Mouse (Mus musculus) olfactory bulb, adult 2 months (tissue): Measurements from ENCODE around the gene Prkcd. TPM values are rescaled to one million over a fixed set of nuclear protein-coding genes. Genes with fewer than 3 reads are reported as not detected.

Experiments used
- H3K27ac ChIP-seq: fragments of 200-500 bp; 2 replicates; pipeline ENCODE4 v1.5.1; 2012; ENCODE audit warnings: low read depth, low read length; ENCODE audit not compliant: insufficient read depth
- H3K4me1 ChIP-seq: fragments of 200-500 bp; 2 replicates; pipeline ENCODE4 v1.6.1; 2012; ENCODE audit warnings: low read length; ENCODE audit not compliant: control insufficient read depth, insufficient read depth
- H3K4me3 ChIP-seq: fragments of 200-500 bp; 2 replicates; pipeline ENCODE4 v1.5.1; 2012; ENCODE audit warnings: mild to moderate bottlenecking, low read depth, low read length, moderate library complexity; ENCODE audit not compliant: insufficient read depth
- CTCF ChIP-seq: fragments of 200-500 bp; IDR thresholded peaks from 2 replicates; pipeline ENCODE4 v1.5.1; 2012; ENCODE audit warnings: low read depth, mild to moderate bottlenecking, low read length, moderate library complexity; ENCODE audit not compliant: insufficient read depth
- POLR2A ChIP-seq: fragments of 200-500 bp; IDR thresholded peaks from 2 replicates; pipeline ENCODE4 v1.6.1; 2012; ENCODE audit warnings: mild to moderate bottlenecking, low read depth, low read length, moderate library complexity; ENCODE audit not compliant: insufficient read depth
- WGBS: fragments of 180-500 bp; shearing (Covaris S2); methylation state at CpG from one replicate; pipeline ENCODE4 v1.1.7; 2018; 5-methylcytosine and 5-hydroxymethylcytosine counted together
- polyA plus RNA-seq: library from polyadenylated mRNA; stranded (reverse); fragments of >200 nt; gene quantifications from 2 replicates; pipeline ENCODE4 v1.2.4, GENCODE M21; 2012; ENCODE audit warnings: low replicate concordance; ENCODE audit not compliant: missing spikeins, insufficient read depth, insufficient read length

The Prkcd gene
- polyA plus RNA-seq, 1 experiment, result 164 TPM

- WGBS, result 89% methylated on average over 2 of the region's 2 CpGs
- Histone ChIP-seq H3K4me1 (peaks cover 5% of the 10 kb centered on the region), H3K4me3 (no peak overlapping the region), H3K27ac (no peak overlapping the region)
- TF ChIP-seq CTCF (no peak), POLR2A (no peak)
Measured at GRCm38 (mm10) chr14:30616751-30617150, 9.3 kb downstream of the Prkcd start.

DNA sequence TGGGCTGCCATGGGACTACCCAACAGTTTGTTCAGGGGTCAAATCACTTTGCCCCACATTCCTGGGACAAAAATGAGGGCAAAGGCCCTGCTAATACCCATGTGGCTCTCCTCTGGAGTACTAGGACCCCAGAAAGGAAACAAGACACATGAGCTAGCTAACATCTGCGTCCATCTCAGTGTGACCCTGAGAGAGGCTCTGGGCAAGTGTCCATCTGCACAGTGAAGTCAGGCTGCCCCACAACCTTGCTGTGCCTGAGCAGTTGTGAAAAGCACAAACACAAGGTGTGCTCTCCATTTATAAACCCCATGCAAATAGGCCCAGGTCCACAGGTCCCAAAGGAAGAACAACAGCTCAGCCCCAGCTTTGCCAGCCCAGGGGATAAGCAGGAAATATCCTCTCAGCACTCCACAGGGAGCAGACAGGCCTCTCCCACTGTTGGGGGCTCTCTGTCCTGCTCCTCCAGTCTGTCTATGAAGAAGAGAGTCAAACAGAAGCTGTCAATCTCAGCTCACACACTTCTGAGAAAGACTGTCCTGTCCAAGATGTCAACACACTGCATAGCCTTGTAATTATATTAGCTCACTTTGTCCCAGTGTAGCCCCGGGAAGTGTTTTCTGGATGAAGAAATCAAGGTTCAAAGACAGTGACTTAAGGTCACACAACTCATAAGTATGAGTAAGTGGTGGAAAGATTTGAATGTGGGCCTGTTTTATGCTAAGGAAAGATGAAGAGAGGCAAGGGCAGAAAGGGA, 12.9 kb downstream of the Prkcd start:
- Histone ChIP-seq H3K4me3 (no peak overlapping the region), H3K27ac (no peak overlapping the region), H3K4me1 (no peaks in the 10 kb centered on the region; the same call in 1 of the 2 replicates)
- 89% methylated on average over 2 of the region's 2 CpGs for WGBS
- TF ChIP-seq POLR2A (no peak), CTCF (no peak)

GRCm38 (mm10) chr14:30612523-30612922, 13.5 kb downstream of the Prkcd start:
- no peak overlapping the region for H3K27ac ChIP-seq
- no peaks in the 10 kb centered on the region; the same call in 1 of the 2 replicates for H3K4me1 ChIP-seq
- WGBS, result 31% methylated on average over 7 of the region's 7 CpGs
- H3K4me3 ChIP-seq, result no peak overlapping the region
- peak; percentile 40; the same call in 1 of the 2 replicates for TF ChIP-seq CTCF
- TF ChIP-seq POLR2A, result no peak

- WGBS, result 89% methylated on average over 3 of the region's 3 CpGs
- Histone ChIP-seq H3K27ac (no peak overlapping the region), H3K4me1 (no peaks in the 10 kb centered on the region; the same call in none of the 2 replicates), H3K4me3 (no peak overlapping the region)
- TF ChIP-seq POLR2A (no peak), CTCF (no peak)
Measured at GRCm38 (mm10) chr14:30610940-30611339, 15.1 kb downstream of the Prkcd start.

- Histone ChIP-seq H3K4me1 (no peaks in the 10 kb centered on the region; the same call in none of the 2 replicates), H3K27ac (no peak overlapping the region), H3K4me3 (no peak overlapping the region)
- TF ChIP-seq POLR2A (no peak), CTCF (no peak)
- WGBS, result 90% methylated on average over 2 of the region's 2 CpGs
Measured at GRCm38 (mm10) chr14:30610304-30610703, 15.7 kb downstream of the Prkcd start.

DNA sequence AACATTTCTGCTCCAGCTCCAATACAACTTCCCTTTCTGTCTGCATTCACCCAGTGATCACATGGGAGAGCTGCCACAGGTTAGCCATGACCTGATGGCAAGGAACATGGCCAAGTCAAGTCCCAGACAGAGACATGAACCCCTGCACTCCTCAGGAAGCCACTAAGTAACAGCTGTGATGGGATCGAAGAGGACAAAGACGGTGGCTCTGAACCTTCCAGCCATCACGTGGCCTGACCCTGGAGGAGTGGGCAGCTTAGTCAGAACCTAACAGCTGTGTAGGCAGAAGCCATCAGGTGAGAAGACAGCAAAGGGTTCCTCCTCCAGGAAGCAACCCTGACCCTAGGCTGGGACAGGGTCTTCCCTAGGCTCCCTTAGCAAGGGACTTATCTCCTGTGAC, 16.5 kb downstream of the Prkcd start:
- WGBS, result 100% methylated on average over 3 of the region's 3 CpGs
- H3K4me1 ChIP-seq, result no peaks in the 10 kb centered on the region; the same call in none of the 2 replicates
- no peak overlapping the region for H3K27ac ChIP-seq
- no peak overlapping the region for H3K4me3 ChIP-seq
- TF ChIP-seq CTCF (no peak), POLR2A (no peak)

GRCm38 (mm10) chr14:30608176-30608575, 17.8 kb downstream of the Prkcd start:
- Histone ChIP-seq H3K4me3 (no peak overlapping the region), H3K4me1 (no peaks in the 10 kb centered on the region; the same call in none of the 2 replicates), H3K27ac (no peak overlapping the region)
- 85% methylated on average over 6 of the region's 6 CpGs for WGBS
- TF ChIP-seq POLR2A (no peak), CTCF (no peak)

- Histone ChIP-seq H3K4me3 (no peak overlapping the region), H3K27ac (no peak overlapping the region), H3K4me1 (no peaks in the 10 kb centered on the region; the same call in none of the 2 replicates)
- 80% methylated on average over 4 of the region's 4 CpGs for WGBS
- TF ChIP-seq POLR2A, result no peak
- no peak for TF ChIP-seq CTCF
Measured at GRCm38 (mm10) chr14:30607696-30608095, 18.3 kb downstream of the Prkcd start.

DNA sequence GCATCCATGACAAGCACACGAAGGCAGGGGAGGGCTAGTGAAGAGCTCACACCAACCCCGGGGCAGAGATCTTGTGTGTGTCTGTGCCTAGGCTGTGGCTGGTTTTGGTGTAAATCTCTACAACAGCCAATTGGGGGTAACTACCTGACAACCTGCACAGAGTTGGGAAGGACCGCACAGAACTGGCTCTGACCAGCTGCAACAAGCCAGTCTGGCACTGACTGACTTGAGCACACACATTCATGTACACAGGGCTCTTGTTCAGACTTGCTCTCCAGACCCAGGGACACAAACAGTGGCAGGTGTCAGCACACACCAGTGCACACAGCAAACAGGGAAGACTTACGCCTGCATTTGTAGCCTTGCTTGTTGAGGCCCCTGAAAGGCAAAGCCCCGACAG, 19.2 kb downstream of the Prkcd start:
- 85% methylated on average over 5 of the region's 5 CpGs for WGBS
- no peak overlapping the region for H3K4me3 ChIP-seq
- no peak overlapping the region for H3K27ac ChIP-seq
- TF ChIP-seq CTCF (no peak), POLR2A (no peak)
- no peaks in the 10 kb centered on the region; the same call in 1 of the 2 replicates for H3K4me1 ChIP-seq

- WGBS, result 73% methylated on average over 2 of the region's 2 CpGs
- TF ChIP-seq CTCF (no peak), POLR2A (no peak)
- no peak overlapping the region for H3K4me3 ChIP-seq
- H3K27ac ChIP-seq, result no peak overlapping the region
- H3K4me1 ChIP-seq, result peaks cover 13% of the 10 kb centered on the region
Measured at GRCm38 (mm10) chr14:30597142-30597541, 28.9 kb downstream of the Prkcd start.
